Mouse (Mus musculus): ENCODE results near the gene Rufy1.
"Not testable (repeated sequence)": the region's sequence is repeated elsewhere in the genome, so short reads cannot be mapped to it uniquely, and the experiment has no call there.

The Rufy1 gene

GRCm38 (mm10) chr11:50430277-50431133, at the start of gene Rufy1:
Gene Rufy1, minus strand, starts transcription at chr11:50431125.
- DNase-seq (ENCODE audit: low spot score in 2 of 2): peak; percentile 60 to 82

DNA sequence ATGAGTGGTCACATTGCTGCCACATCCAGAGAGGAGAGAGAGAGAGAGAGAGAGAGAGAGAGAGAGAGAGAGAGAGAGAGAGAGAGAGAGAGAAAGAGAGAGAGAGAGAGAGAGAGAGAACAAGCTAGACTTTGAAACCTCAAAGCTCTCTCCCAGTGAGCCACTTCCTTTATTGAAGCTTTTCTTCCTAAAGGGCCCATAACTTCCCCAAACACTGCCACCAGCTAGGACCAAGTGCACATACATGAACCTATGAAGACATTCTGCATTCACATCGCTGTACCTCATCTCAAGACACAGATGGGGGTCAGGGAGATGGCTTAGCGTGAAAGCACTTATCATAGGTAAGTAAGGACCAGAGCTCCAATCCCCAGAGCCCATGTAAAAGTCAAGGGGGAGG, 47.1 kb upstream of the Rufy1 start:
- no peak for DNase-seq (ENCODE audit: low spot score in 2 of 2)

DNA sequence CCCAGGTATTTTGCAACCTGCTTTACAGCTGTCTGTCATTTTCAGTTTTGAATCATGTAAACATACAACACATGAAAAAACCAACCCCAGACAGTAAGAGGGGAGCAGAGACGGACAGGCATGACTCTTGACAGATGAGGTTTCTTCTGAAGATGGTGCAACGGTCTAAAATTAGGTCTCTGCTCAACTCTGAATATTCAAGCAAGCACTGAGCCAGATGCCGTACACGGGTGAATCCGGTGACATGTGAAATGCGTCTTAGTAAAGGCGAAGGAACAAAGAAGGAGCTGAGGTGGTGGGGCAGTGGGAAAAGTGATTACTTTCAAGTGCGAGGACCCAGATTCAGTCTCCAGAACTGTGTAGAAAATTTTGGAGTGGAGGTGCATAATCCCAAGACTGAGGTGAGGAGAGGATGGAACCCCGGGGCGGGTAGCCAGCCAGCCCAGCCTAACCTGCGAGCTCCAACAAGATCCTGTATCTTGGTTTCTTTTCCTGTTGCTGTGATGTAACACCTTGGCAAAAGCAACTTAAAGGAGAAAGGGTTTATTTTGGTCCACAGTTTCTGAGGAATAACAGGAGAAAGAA, 46.7 kb upstream of the Rufy1 start:
- no peak for DNase-seq (ENCODE audit: low spot score in 2 of 2)

DNA sequence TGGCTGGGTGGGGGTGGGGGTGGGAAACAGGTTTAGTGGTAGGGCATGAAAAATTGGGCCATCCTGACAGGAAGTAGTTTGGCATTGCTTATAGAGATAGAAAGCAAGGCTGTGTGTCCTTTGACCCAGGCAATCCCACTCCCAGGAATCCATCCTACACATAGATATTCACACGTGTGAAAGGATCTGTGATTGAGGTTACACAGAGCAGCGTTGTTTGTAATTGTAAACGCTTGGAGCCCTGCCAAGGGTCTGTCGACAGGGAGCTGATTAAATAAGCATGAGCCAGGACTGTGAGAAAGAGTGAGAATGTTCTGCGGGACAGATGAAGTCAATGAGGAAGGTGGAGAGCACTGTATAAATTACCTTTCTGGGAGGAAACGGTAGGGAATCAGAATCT, 46.0 kb upstream of the Rufy1 start:
- no peak for DNase-seq (ENCODE audit: low spot score in 2 of 2)

GRCm38 (mm10) chr11:50473933-50474332, 43.0 kb upstream of the Rufy1 start:
- no peak for DNase-seq (ENCODE audit: low spot score in 2 of 2)

GRCm38 (mm10) chr11:50472161-50472939, 41.4 kb upstream of the Rufy1 start:
- DNase-seq (ENCODE audit: low spot score in 2 of 2): no peak

- no peak for DNase-seq (ENCODE audit: low spot score in 2 of 2)
Observed at GRCm38 (mm10) chr11:50461481-50461880, 30.6 kb upstream of the Rufy1 start.

DNA sequence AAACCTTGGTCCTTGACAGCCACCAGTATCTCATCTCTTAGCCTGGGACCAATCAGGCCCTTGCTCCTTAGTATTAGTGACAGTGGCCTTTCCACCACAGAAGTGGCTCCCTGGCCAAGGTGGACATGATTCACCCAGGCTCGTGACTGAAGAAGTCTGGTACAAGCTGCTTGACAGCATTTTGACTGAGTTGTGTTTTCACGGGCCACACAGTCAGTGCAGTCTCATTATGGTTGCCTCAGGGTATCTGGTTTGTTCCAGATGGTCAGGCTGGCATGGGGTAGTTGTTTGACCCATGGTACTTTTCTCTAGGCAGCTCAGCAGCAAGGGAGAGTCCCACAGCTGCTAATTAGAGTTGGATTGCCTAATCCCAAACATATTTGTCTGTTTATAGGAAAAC, 28.3 kb upstream of the Rufy1 start:
- no peak for DNase-seq (ENCODE audit: low spot score in 2 of 2)

GRCm38 (mm10) chr11:50457111-50457911, 26.4 kb upstream of the Rufy1 start:
- no peak for DNase-seq (ENCODE audit: low spot score in 2 of 2)

DNA sequence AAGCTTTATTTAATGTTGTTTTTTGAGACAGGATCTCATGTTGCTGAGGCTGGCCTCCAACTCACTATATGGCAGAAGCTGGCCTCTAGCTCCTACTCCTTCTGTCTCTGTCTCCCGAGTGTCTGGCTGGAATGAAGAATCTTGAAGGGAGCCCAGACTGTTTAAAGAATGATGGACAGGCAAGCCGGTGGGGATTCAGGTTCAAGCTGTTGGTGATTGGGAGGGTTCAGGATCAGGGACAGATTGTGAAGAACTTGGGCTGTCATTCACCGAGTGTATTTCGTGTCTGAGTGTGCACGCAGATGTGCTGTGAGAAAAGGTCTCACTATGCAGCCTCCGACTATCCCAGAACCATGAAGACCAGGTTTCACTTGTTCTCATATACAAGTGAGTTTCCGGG, 25.5 kb upstream of the Rufy1 start:
- DNase-seq (ENCODE audit: low spot score in 2 of 2): no peak

DNA sequence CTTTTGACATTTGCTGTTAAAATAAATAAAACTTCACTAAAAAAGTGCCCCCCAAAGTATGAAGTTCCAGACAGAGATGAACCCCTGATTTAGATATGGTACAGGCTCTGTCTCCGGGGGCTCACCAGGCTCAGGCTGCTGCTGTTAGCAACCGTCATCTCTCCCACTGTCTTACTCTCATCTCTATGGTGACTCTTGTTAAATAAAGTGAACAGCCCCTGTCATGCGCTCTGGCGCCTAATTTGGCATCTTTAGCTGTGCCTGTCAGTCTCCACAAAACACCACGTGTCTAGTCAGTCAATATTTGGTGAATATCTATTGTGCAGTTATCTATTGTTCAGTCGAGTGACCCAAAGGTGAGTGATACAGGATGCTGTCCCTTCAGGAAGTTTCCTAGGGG, 24.0 kb upstream of the Rufy1 start:
- DNase-seq (ENCODE audit: low spot score in 2 of 2): no peak

DNA sequence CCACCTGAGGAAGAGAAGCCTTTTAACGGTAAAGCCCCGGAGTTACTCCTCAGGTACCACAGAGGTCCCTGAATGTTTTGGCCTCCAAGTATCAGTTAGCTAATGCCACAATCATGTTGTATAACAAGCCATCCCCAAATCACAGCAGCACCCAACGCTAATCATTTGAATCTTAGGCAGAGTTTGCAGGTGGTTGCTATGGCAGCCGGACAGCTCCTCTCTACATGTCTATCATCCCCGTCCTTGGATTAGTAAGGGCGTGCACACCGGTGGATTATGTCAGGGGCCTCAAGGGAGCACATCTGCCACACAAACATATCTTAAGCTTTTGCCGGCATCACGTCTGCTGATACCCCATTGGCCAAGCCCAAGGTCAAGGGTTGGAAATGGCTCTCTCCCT, 19.3 kb upstream of the Rufy1 start:
- DNase-seq (ENCODE audit: low spot score in 2 of 2): no peak

GRCm38 (mm10) chr11:50448163-50448562, 17.2 kb upstream of the Rufy1 start:
- DNase-seq (ENCODE audit: low spot score in 2 of 2): not testable (repeated sequence)

DNA sequence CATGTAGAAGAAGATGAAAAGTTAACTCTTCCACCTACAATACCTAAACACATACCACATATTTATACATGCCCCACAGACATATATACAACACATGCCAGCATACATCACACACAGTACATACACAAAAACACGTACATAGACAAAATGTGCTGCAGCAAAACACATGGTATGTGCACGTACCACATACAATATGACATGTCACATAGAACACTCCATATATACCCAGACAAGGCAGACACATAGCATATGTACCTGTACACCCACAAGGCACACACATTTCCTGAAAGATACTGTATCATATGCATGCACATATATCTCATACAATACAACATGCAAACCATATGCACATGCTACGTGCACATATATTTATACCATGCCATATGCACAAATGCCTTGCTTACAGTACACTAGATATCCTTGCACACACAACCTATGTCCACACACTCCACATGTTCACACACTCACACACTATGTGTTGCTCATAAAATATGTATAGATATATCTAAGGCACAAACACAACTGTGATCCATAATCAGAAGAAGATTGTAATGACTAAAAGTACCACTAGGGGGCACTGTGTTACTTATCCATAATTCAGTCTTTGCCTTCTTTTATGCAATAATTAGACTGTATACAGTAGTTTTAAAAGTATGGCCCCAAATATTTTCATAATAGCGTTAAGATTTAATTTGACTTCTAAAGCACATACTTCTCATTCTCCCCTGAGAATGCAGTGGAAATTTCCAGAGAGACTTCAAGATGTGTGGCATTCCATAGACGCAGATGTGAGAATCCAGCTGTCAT, 12.5 kb upstream of the Rufy1 start:
- no peak for DNase-seq (ENCODE audit: low spot score in 2 of 2)

DNA sequence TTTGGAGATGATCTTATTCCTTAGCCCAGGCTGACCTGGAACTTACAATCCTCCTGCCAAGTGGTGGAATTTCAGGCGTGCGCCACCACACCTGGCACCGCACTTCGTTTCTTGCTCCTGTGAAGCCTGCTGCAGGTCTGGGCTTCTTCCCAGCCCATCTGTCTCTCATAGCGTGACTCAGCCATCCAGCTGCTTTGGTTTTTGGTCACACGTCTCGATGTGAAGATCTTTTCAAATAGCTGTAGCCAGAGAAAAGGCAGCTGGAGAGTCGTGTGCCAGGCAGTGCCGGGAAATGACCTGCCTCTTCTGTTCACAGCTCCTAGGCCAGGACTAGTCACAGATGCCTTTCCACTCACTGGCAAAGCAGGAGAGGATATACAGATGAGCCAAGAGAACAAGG, 10.7 kb upstream of the Rufy1 start:
- DNase-seq (ENCODE audit: low spot score in 2 of 2): peak in 1 of 2 experiments; percentile 53

GRCm38 (mm10) chr11:50440691-50441090, 9.8 kb upstream of the Rufy1 start:
- DNase-seq (ENCODE audit: low spot score in 2 of 2): no peak

DNA sequence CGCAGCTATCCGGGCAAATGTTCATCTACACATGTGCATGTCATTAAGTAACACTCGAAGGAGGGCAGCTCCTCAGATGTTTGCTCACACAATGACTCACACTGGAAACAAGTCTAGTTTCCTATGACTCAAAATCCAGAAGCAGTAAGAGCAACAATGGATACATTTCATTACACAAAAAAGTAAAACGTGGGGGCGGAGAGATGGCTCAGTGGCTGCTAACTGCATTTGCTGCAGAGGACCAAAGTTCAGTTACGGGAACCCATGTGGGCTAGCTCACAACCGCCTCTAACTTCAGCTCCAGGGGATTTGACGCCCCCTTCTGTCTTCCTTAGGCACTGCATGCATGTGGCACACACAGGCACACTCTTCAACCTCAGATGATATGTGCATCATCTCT, 8.9 kb upstream of the Rufy1 start:
- DNase-seq (ENCODE audit: low spot score in 2 of 2): no peak

- no peak for DNase-seq (ENCODE audit: low spot score in 2 of 2)
Observed at GRCm38 (mm10) chr11:50432896-50433295, 2.0 kb upstream of the Rufy1 start.

GRCm38 (mm10) chr11:50432069-50432440, 1.1 kb upstream of the Rufy1 start:
- DNase-seq (ENCODE audit: low spot score in 2 of 2): no peak

DNA sequence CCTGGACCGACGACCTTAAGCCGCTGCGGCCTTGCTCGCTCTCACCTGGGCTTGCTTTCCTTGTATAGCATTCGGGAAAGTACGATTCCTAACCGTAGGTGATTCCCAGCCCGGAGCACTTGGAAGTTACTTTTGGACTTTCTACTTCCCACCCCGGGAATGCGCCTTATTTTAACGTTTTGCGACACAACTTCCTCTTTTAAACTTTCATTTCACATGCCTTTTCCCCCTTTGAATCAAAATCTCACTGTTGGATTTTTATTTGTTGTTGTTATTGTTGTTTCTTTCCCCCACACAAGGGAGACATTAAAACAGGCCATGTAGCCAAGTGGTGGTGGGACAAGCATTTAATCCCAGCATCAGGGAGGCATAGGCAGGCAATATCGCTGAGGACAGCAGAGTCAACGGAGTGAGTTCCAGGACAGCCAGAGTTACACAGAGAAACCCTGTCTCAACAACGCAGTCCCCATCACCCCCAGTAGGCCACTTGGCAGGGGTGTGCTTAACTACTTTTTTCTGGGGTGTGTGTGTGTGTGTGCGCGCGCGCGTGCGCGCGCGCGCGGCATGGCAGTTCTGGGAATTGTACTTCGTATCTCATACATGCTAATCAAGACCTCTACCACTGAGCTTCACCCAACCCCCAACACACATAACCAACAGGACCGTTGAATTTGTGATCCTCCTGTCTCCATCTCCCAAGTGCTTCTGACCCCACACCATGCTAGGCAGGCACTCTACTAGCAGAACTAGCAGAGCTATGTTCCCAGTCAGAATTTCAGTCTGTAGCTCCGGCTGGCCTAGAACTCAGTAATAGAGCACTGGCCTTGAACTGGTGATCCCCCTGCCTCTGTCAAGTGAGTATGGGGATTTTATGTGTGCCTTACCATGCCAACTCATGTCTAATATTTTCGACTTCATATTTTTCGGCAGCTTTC, 476 bp upstream of the Rufy1 start:
- DNase-seq (ENCODE audit: low spot score in 2 of 2): no peak

Measured in frontal cortex, postnatal 10 days (tissue).